Mouse (Mus musculus) inflammation-experienced regulatory T-cells (primary cell): Measurements from ENCODE around the gene Acp5. TPM values are rescaled to one million over a fixed set of nuclear protein-coding genes. Genes with fewer than 3 reads are reported as not detected.

Experiments
- polyA plus RNA-seq, 2 experiments: library from polyadenylated mRNA; unstranded; fragments of 100-300 nt; shearing (Covaris generic); gene quantifications; one replicate each; pipeline ENCODE4 v1.2.1; 2017

Acp5 gene
- 100 to 1,000 TPM; 197 to 281 TPM for polyA plus RNA-seq

DNA sequence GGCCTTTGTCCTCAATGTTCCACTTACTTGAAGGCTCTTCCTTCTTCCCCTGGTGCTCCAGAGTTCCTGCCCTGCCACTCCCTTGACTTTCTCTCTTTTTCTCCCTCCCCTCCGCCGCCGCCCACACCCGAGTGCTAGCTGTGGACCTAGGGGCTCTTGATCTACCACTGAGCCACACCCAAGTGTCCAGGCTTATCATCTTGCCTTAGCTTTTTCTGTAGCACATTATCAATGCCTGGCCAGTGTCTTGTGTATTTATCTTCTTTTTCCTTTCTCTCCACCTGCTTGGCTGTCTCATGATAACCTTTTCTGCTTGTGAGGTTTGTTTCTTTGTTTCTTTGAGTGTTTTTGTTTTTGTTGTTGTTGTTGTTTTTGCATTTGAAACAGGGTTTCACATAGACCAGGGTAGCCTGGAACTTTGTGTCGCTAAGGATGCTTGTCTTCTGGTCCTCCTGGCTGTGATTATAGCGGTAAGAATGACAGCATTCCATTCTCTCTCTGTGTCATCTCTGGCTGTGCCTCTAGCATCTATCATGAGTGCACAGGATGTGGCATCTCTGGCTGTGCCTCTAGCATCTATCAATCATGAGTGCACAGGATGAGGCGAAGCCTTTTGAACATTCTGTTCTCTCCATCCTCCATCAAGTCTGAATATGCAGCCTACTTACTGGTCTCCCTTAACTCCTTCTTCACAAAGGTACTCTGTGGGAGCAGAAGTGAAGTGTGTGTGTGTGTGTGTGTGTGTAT is at the start of gene Acp5:
TSS of gene Acp5 (minus strand) at position 68 of the 747 bp plus-strand sequence.

DNA sequence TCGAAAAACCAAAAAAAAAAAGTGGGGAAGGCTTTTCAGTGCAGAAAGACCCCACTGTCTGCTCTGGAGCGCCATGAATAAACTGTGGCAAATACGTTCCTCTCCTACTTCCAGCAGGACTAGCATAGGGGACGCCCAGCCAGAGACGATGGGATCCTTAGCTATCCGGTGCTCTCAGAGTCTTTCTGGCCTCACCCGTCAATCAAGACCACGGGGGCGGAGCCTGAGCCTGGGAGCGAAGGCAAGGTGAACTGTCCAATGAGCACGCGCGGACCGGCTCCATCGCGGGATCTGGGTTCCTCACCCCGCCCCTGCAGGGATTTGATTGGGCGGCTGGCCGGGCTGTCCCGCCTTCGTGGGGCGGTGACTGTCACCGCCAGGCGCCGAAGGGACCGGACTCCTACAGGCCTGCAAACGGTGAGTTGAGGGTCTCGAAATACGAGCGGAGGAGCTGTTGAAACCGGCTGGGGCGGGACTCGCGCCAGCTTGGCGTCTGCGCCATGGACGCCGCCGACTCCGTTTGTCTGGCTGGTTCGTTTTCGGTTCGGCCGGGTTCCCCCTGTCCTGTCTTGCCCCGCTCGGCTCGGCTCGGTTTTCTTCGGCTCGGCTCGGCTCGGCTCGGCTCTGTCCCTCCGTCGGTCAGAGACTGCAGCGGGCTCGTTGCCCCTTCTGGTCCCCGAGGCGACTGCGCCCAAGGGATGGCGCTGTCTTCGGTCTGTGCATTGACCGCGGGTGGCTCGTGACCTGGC is 21.2 kb upstream of the Acp5 start, which contains the start of gene Pigyl:
TSS of gene Pigyl (plus strand) at position 350 of the 749 bp plus-strand sequence.

DNA sequence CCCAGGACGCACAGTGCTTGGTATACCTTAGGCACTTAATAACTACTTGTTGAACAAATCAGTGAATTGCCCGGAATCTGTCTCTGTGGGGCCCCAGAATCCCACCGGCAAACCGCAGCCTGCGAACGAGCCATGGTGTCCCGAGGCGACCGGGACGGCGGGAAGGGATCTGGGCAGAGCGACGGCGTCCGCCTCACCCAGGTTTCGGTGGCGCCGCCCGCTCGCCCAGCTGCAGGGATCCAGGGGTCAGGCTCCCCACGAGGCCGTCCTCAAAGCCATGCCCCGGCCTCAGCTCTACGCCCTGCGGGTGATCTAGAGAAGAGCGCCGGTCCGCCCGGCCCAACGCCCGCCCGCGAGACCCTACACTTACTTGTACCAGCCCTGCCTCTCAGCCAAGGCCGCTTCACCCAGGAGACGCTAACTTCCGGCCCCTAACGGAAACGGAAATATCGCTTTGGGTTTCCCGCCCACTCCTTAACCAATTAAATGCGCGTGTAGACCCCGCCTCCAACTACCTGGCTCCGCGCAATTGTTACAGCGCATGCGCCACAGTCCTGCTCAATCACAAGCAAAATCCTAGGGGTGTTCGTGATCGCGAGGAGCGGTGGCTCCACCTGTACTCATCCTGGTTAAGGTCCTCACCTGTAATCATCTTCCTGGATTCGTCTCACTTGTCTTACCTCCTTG is 18.6 kb downstream of the Acp5 start, which contains the start of gene Elof1:
TSS of gene Elof1 (minus strand) at position 433 of the 687 bp plus-strand sequence.

DNA sequence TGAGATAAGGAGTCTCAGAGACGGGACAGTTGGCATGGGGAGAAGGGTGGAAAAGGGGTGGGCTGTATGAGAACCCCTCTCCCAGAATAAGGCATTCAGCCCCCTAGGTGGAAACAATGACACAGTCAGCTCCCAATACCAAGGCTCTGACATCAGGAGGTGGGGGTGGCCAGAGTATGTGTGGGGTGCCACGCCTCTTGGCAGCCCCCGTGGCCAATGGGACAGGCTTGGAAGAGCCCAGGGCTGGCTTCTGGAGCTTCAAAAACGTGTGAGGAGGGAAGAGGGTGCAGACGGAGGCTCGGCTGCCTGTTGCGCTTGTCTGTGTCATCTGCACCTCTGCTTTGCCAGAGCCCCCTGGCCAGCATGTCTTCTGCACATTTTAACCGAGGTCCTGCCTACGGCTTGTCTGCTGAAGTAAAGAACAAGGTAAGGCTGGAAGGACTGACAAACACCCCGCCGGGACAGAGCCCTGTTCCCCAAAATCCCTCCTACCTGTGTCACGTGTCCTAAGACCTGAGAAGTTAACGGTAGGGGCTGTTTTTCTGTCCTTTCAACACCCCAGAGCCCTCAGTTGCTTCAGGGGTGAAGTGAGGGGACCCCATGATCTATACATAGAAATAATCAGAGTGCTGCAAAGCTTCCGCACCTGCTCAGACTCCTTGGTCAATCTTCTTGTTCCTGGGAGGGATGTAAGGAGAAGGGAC is 36.4 kb downstream of the Acp5 start, which contains the start of gene Cnn1:
TSS of gene Cnn1 (plus strand) at position 224 of the 704 bp plus-strand sequence.

DNA sequence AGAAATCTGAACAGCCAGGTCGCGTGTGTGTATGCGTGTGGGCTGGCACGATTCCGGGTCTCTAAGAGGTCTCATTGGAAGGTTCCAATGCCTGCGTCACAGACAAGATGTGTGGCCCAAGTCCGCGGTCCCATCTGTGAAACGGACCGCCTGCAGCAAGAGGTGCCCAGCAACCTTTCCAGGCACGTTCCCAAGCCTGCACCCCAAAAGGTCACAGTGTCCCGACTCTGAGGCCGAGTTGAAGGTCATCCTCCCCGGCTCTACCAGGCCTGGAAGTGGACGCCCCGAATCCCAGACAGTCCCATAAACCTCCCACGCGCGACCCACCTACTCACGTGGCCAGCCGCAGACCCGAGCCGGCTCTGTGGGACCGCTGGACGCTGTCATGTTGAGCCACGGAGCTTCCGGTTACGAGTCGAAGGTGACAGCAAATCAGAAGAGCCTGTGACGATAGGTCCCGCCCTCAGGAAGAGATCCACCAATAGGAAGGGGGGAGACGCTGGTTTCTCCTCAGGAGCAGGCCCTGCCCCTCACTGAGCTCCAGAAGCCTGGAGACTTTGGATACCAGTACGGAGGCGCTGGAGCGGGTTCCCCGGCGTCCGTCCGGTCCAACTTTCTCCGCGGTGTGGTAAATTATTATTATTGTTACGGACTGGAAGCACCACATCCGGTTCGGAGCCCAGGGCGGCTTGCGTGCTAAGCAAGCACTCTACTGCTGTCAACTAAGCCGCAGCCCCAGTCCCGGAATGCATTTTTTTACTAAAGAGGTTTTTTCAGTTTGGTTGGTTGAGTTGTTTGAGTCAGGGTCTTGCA is 50.3 kb downstream of the Acp5 start, which contains the start of gene Ecsit:
TSS of gene Ecsit (minus strand) at position 417 of the 813 bp plus-strand sequence.

Other genes starting within 250 kb of the Acp5 start
- gene Rab3d, start 217.5 kb downstream of the Acp5 start, polyA plus RNA-seq = 10 to 100 TPM; 14.8 to 29.0 TPM
- 1 to 10 TPM in 1 of 2 experiments, under 1 TPM in 1; 0.86 to 1.5 TPM for gene Ccdc159, start 208.2 kb downstream of the Acp5 start, polyA plus RNA-seq
- 1 to 10 TPM; 3.6 to 8.0 TPM for gene Tmem205, start 208.2 kb downstream of the Acp5 start, polyA plus RNA-seq
- 1 to 10 TPM; 1.6 to 1.9 TPM for gene Plppr2, start 198.7 kb downstream of the Acp5 start, polyA plus RNA-seq
- 10 to 100 TPM; 11.8 to 12.4 TPM for gene Swsap1, start 180.0 kb downstream of the Acp5 start, polyA plus RNA-seq
- under 1 TPM in 1 of 2 experiments, not detected in 1; 0.84 TPM for gene Epor, start 172.2 kb downstream of the Acp5 start, polyA plus RNA-seq
- gene Rgl3, start 146.3 kb downstream of the Acp5 start, polyA plus RNA-seq = under 1 TPM in 1 of 2 experiments, not detected in 1; 0.20 TPM
- gene Ccdc151, start 133.1 kb downstream of the Acp5 start, polyA plus RNA-seq = under 1 TPM; 0.18 to 0.49 TPM
- 10 to 100 TPM; 76.4 to 98.0 TPM for gene Prkcsh, start 132.9 kb downstream of the Acp5 start, polyA plus RNA-seq
- gene Elavl3, start 83.7 kb downstream of the Acp5 start, polyA plus RNA-seq = under 1 TPM; 0.24 to 0.78 TPM
- not detected for gene Gm49318, start 64.5 kb downstream of the Acp5 start, polyA plus RNA-seq
- gene Zfp653, start 64.3 kb downstream of the Acp5 start, polyA plus RNA-seq = 10 to 100 TPM; 19.8 to 27.0 TPM
- 10 to 100 TPM; 45.4 to 50.3 TPM for gene Ecsit, start 50.3 kb downstream of the Acp5 start, polyA plus RNA-seq
- gene Cnn1, start 36.5 kb downstream of the Acp5 start, polyA plus RNA-seq = under 1 TPM; 0.13 to 0.38 TPM
- 10 to 100 TPM; 76.8 to 82.5 TPM for gene Elof1, start 18.5 kb downstream of the Acp5 start, polyA plus RNA-seq
- 10 to 100 TPM; 38.0 to 39.5 TPM for gene Pigyl, start 21.1 kb upstream of the Acp5 start, polyA plus RNA-seq
- gene Zfp872, start 52.4 kb upstream of the Acp5 start, polyA plus RNA-seq = under 1 TPM; 0.11 to 0.22 TPM
- 10 to 100 TPM; 35.2 to 35.5 TPM for gene Zfp809, start 90.0 kb upstream of the Acp5 start, polyA plus RNA-seq
- 1 to 10 TPM; 1.9 to 5.8 TPM for gene Zfp599, start 124.2 kb upstream of the Acp5 start, polyA plus RNA-seq
- 10 to 100 TPM; 20.5 to 21.8 TPM for gene Zfp810, start 171.9 kb upstream of the Acp5 start, polyA plus RNA-seq